Mouse (Mus musculus) E14TG2a.4 (cell line): ENCODE measurements around the gene Sh2d1b2.
"Not testable (repeated sequence)": the region's sequence is repeated elsewhere in the genome, so short reads cannot be mapped to it uniquely, and the experiment has no call there.

ENCODE experiments used
- H3K27me3 ChIP-seq: 2 replicates; pipeline ENCODE4 v1.6.1; 2014; ENCODE audit warnings: low read length, control low read depth; ENCODE audit not compliant: insufficient read depth
- H3K36me3 ChIP-seq: 2 replicates; pipeline ENCODE4 v1.6.1; 2014; ENCODE audit warnings: low read length, control low read depth; ENCODE audit not compliant: insufficient read depth
- H3K4me1 ChIP-seq: replicated peaks from 2 replicates; pipeline ENCODE4 v1.6.1; 2014; ENCODE audit warnings: low read depth, low read length, control low read depth
- H3K4me3 ChIP-seq: replicated peaks from 2 replicates; pipeline ENCODE4 v1.5.1; 2014; ENCODE audit warnings: mild to moderate bottlenecking, low read length
- H3K9me3 ChIP-seq: 2 replicates; pipeline ENCODE4 v1.6.1; 2014; ENCODE audit warnings: low read length, control low read depth
- CTCF ChIP-seq: conservative IDR thresholded peaks from 2 replicates; pipeline ENCODE4 v1.5.1; 2014; ENCODE audit warnings: low read length
- NANOG ChIP-seq: IDR thresholded peaks from 2 replicates; pipeline ENCODE4 v1.6.1; 2014; ENCODE audit warnings: borderline replicate concordance, low read length, mixed read lengths
- POU5F1 ChIP-seq: IDR thresholded peaks from 2 replicates; pipeline ENCODE4 v1.6.1; 2014; ENCODE audit warnings: low read length, borderline replicate concordance

Sh2d1b2 gene

DNA sequence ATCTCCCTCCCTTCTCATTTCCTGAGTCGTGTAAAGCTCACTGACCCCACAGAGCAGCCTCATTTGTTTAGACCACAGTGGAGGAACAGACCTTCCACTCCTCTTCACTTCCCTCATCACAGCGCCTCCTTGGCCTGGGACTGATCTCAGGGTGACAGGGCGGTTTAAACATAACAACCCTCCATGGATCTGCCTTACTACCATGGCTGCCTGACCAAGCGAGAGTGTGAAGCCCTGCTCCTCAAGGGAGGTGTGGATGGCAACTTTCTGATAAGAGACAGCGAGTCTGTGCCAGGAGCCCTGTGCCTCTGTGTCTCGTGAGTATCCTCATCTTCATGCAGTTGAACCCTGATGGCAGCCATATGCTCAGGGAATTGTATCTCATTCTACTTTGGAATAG, at the start of gene Sh2d1b2:
TSS of gene Sh2d1b2 (plus strand) at position 62 of the 400 bp plus-strand sequence.
- H3K9me3 ChIP-seq, H3K4me1 ChIP-seq, H3K36me3 ChIP-seq, H3K27me3 ChIP-seq, H3K4me3 ChIP-seq: not testable (repeated sequence)

DNA sequence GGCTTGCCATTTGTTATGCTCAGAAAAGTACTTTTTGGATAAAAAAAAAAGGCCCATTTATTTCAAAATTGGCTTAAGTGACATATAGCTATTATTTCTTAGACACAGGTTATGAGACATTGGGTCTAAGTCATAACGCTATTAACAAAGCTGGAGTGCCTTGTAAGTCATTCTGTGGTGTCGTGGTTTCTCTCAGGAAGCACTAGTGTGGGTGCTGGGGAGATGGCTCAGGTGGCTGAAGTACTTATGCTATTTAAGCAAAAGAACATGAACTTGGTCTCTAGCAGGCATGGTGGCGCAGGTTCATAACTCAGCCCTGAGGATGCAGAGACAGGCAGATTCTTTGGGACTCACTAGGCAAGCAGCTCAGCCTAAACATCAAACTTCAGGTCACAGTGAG, 47.4 kb upstream of the Sh2d1b2 start:
- TF ChIP-seq POU5F1 (no peak), CTCF (no peak), NANOG (no peak)
- Histone ChIP-seq H3K9me3 (no peaks in the 10 kb centered on the region), H3K36me3 (no peaks in the 10 kb centered on the region), H3K4me3 (no peak overlapping the region), H3K27me3 (no peaks in the 10 kb centered on the region), H3K4me1 (peaks cover 6% of the 10 kb centered on the region)

DNA sequence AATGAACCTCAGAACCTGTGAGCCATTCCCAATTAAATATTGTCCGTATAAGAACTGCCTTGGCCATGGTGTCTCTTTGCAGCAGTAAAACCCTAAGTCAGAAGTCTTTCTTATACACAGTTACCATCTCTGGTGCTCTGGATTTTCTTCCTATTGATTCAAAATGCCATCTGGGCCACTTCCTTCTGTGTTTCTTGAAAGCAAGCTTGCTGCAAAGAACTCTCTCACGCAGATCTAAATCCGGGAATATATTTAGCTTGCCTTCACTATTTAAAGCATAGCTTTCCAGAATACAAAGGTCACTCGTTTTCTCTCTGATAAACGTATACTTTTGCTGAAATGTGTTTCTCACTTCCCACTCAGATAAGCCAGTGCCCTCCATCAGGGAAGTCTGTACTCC, 46.0 kb upstream of the Sh2d1b2 start:
- no peak for TF ChIP-seq NANOG
- no peak for TF ChIP-seq POU5F1
- no peak for TF ChIP-seq CTCF
- H3K27me3 ChIP-seq = no peaks in the 10 kb centered on the region
- peaks cover 10% of the 10 kb centered on the region for H3K4me1 ChIP-seq
- no peaks in the 10 kb centered on the region for H3K36me3 ChIP-seq
- H3K9me3 ChIP-seq = no peaks in the 10 kb centered on the region
- H3K4me3 ChIP-seq = no peak overlapping the region

DNA sequence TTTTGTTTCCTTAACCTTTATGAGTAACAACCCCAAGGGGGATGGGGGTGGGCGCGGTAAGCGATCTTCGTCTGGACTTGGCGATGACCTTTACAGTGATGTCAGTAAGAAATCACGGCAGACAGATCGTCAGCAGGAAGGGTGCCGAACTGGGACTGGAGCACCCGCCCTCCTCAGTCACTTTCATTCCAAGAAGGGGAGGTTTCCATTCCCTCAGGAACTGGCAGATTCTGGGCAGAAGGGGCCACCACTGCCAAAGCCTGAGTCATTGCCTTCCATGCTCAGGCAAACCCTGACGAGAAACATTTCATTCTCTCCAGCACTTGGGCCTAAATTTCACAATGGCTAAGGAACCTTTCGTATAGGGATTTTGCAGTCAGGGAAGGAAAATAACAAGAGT, 43.9 kb upstream of the Sh2d1b2 start:
- Histone ChIP-seq H3K27me3 (no peaks in the 10 kb centered on the region), H3K9me3 (no peaks in the 10 kb centered on the region), H3K36me3 (peaks cover 11% of the 10 kb centered on the region), H3K4me3 (no peak overlapping the region), H3K4me1 (peaks cover 14% of the 10 kb centered on the region)
- TF ChIP-seq POU5F1 = no peak
- TF ChIP-seq NANOG = no peak
- TF ChIP-seq CTCF = no peak

DNA sequence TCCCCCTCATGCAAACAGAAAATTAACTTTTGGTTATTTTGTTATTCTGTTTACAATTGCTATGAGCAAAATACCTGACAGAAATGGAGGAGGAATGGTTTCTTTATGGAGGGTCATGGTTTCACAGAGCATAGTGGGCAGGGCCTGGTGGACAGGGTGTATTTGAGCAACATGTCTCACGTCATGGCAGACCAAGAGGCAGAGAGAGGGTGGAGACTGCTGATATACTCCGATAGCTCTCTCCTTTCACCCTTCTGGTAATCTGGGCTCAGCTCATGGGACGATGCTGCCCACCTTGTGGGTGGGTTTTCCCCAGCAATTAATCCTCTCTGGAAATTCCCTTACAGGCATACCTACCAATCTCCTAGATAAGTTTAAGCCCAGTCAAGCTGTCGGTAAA, 42.3 kb upstream of the Sh2d1b2 start:
- Histone ChIP-seq H3K9me3 (no peaks in the 10 kb centered on the region), H3K36me3 (peaks cover 25% of the 10 kb centered on the region), H3K27me3 (no peaks in the 10 kb centered on the region), H3K4me3 (no peak overlapping the region), H3K4me1 (peaks cover 14% of the 10 kb centered on the region)
- TF ChIP-seq NANOG (no peak), CTCF (no peak), POU5F1 (no peak)

DNA sequence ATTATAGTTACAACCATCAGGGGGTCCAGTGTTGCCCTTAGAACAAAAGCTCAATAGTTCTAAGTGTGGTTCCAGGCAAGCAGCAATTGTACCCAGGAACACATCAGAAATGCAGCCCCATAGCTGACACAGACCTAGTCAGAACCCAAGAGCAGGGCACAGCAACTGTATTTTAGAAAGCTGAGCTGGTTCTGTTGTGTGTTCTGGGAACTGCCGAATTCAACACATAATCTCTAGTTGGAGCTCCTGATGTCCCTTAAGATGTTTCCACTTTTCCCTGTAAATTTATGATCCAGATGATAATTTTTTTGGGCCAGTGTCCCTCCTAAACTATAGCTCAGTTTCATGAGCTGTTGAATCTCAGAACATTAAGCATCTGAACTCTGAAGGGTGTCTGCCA, 40.6 kb upstream of the Sh2d1b2 start:
- Histone ChIP-seq H3K9me3 (no peaks in the 10 kb centered on the region), H3K27me3 (no peaks in the 10 kb centered on the region), H3K36me3 (peaks cover 42% of the 10 kb centered on the region), H3K4me1 (peaks cover 14% of the 10 kb centered on the region), H3K4me3 (no peak overlapping the region)
- TF ChIP-seq CTCF (no peak), POU5F1 (no peak), NANOG (no peak)

DNA sequence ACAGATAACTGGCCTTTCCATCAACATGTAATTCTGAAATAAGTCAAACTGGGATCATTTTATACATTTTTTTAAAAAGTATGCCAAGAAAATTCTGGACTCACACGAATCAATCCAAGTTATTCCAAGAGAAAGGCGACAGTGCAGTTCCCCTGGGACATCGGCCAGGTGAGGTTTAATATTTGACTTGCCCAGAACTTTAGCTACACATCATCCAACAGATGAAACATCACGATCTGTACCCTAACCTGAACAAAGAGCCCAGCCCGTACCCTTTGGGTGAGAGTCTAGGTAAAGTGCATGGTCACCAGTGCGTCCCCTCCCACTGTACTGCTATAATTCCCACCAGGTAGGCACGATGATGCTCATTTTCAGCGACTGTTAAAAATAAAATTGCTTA, 36.3 kb upstream of the Sh2d1b2 start:
- H3K9me3 ChIP-seq = no peaks in the 10 kb centered on the region
- H3K4me3 ChIP-seq = no peak overlapping the region
- no peak for TF ChIP-seq CTCF
- no peak for TF ChIP-seq NANOG
- no peak for TF ChIP-seq POU5F1
- peaks cover 82% of the 10 kb centered on the region for H3K36me3 ChIP-seq
- H3K4me1 ChIP-seq = peaks cover 7% of the 10 kb centered on the region
- no peaks in the 10 kb centered on the region for H3K27me3 ChIP-seq

DNA sequence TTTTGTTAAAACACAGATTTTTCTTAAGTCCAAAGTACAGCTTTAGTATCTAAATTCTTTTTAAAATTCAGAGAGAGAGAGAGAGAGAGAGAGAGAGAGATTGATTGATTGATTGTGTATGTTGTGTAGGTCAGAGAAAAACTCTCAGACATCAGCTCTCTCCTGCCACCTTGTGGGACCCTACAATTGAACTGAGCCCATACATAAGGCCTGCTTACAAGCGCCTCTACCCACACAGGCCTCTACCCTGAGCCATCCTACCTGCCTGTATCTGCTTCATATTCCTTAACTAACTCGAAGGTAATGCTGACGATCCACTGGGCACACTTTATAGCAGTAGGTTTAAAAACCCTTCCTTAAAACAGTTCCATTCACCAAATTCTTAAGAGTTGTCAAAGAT, 32.2 kb upstream of the Sh2d1b2 start:
- Histone ChIP-seq H3K27me3 (no peaks in the 10 kb centered on the region), H3K4me3 (no peak overlapping the region), H3K4me1 (no peaks in the 10 kb centered on the region), H3K9me3 (no peaks in the 10 kb centered on the region), H3K36me3 (peaks cover 85% of the 10 kb centered on the region)
- TF ChIP-seq NANOG = no peak
- no peak for TF ChIP-seq POU5F1
- 0 out of 2 replicates have a peak, but pooled peaks have one; percentile 5 for TF ChIP-seq CTCF

DNA sequence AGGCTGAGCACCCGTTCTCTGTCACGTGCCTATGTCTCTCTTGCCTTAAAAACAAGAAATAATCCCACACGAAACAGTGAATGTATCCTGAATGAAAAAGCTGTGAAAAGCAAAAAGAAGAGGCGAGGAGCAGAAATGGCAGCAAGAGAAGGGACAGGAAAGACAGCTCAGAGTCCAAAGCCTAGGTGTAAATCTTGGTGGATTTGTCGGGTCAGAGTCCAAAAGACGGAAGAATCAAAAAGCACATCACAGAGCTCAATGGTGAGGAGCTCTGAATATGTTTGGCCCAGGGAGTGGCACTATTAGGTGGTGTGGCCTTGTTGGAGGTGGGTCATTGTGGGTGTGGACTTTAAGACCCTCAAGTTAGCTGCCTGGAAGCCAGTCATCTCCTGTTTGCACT, 26.2 kb upstream of the Sh2d1b2 start:
- peaks cover 82% of the 10 kb centered on the region for H3K36me3 ChIP-seq
- H3K27me3 ChIP-seq = no peaks in the 10 kb centered on the region
- H3K4me1 ChIP-seq = 0 out of 2 replicates have a peak, but pooled peaks cover 8% of the 10 kb centered on the region
- TF ChIP-seq NANOG (no peak), CTCF (no peak), POU5F1 (no peak)
- no peaks in the 10 kb centered on the region for H3K9me3 ChIP-seq
- no peak overlapping the region for H3K4me3 ChIP-seq
